7 mouse cellular contexts compared by ENCODE assay signal in genomic region chr10:25621747-25622134, GRCm38 (mm10).
DNase-seq lines count a peak whose midpoint lies in the region; ATAC-seq and TF ChIP-seq lines count a peak whose summit lies in the region.
"Not testable (repeated sequence)": the region's sequence is repeated elsewhere in the genome, so short reads cannot be mapped to it uniquely, and the experiment has no call there.

No protein-coding gene starts in this region.

- not testable (repeated sequence) for H3K4me1 ChIP-seq in embryonic facial prominence, embryonic 14.5 days (ENCODE audit: control insufficient read depth, insufficient read depth, low read length); forebrain, embryonic 16.5 days (replicated peaks; ENCODE audit: control insufficient read depth, insufficient read depth, low read length); kidney, embryonic 16.5 days (ENCODE audit: insufficient read depth, low read length); midbrain, embryonic 11.5 days (ENCODE audit: control insufficient read depth, insufficient read depth, low read length); neural tube, embryonic 14.5 days (ENCODE audit: control insufficient read depth, insufficient read depth, low read length)
- peaks cover 11% of the 10 kb centered on the region; the same call in 1 of the 2 replicates for H3K4me1 ChIP-seq in hindbrain, embryonic 16.5 days (ENCODE audit: control insufficient read depth, insufficient read depth, low read depth, low read length)
- H3K4me1 ChIP-seq in liver, adult 2 months (ENCODE audit: control insufficient read depth, insufficient read depth, low read length), result peaks cover 18% of the 10 kb centered on the region

- peak overlapping the region; percentile 65; the same call in 1 of the 2 replicates for H3K27ac ChIP-seq in embryonic facial prominence, embryonic 14.5 days (replicated peaks; ENCODE audit: low read depth, low read length)
- H3K27ac ChIP-seq in forebrain, embryonic 16.5 days (ENCODE audit: low read length); midbrain, embryonic 11.5 days (ENCODE audit: low read depth, low read length); neural tube, embryonic 14.5 days (ENCODE audit: low read depth, low read length): not testable (repeated sequence)
- peak overlapping the region; percentile 54 for H3K27ac ChIP-seq in hindbrain, embryonic 16.5 days (ENCODE audit: low read depth, low read length)
- 0 out of 2 replicates have a peak overlapping the region, but pooled peaks have one; percentile 38 for H3K27ac ChIP-seq in kidney, embryonic 16.5 days (ENCODE audit: low read length)
- H3K27ac ChIP-seq in liver, adult 2 months (replicated peaks; ENCODE audit: insufficient read depth, low read depth, low read length), result peak overlapping the region; percentile 39; the same call in 1 of the 2 replicates

- not testable (repeated sequence) for H3K27me3 ChIP-seq in embryonic facial prominence, embryonic 14.5 days (replicated peaks; ENCODE audit: control insufficient read depth, insufficient read depth, low read length); forebrain, embryonic 16.5 days (replicated peaks; ENCODE audit: control insufficient read depth, insufficient read depth, low read length); hindbrain, embryonic 16.5 days (replicated peaks; ENCODE audit: control insufficient read depth, insufficient read depth, low read length); kidney, embryonic 16.5 days (ENCODE audit: insufficient read depth, low read length); liver, adult 2 months (ENCODE audit: control insufficient read depth, insufficient read depth, low read length); midbrain, embryonic 11.5 days (ENCODE audit: control insufficient read depth, insufficient read depth, low read length); neural tube, embryonic 14.5 days (ENCODE audit: control insufficient read depth, insufficient read depth, low read length)

- TF ChIP-seq CTCF in liver, adult 2 months (IDR thresholded peaks at IDR 0.05; ENCODE audit: low read depth, low read length), result not testable (repeated sequence)

- H3K9me3 ChIP-seq in embryonic facial prominence, embryonic 14.5 days (ENCODE audit: control insufficient read depth, low read length); forebrain, embryonic 16.5 days (ENCODE audit: control insufficient read depth, low read length); hindbrain, embryonic 16.5 days (ENCODE audit: control insufficient read depth, low read length); kidney, embryonic 16.5 days (ENCODE audit: low read length); midbrain, embryonic 11.5 days (ENCODE audit: control insufficient read depth, low read length); neural tube, embryonic 14.5 days (ENCODE audit: control insufficient read depth, low read length): not testable (repeated sequence)

- not testable (repeated sequence) for H3K4me3 ChIP-seq in embryonic facial prominence, embryonic 14.5 days (ENCODE audit: low read depth, low read length); forebrain, embryonic 16.5 days (replicated peaks; ENCODE audit: low read length); hindbrain, embryonic 16.5 days (ENCODE audit: low read length); kidney, embryonic 16.5 days (ENCODE audit: low read length); liver, adult 2 months (ENCODE audit: insufficient read depth, low read depth, low read length); midbrain, embryonic 11.5 days (ENCODE audit: low read depth, low read length); neural tube, embryonic 14.5 days (ENCODE audit: low read depth, low read length)

- not testable (repeated sequence) for H3K36me3 ChIP-seq in embryonic facial prominence, embryonic 14.5 days (ENCODE audit: control insufficient read depth, insufficient read depth, low read length); forebrain, embryonic 16.5 days (ENCODE audit: control insufficient read depth, insufficient read depth); hindbrain, embryonic 16.5 days (ENCODE audit: control insufficient read depth, insufficient read depth, low read length); kidney, embryonic 16.5 days (ENCODE audit: insufficient read depth, low read length); liver, adult 2 months (ENCODE audit: control insufficient read depth, insufficient read depth, low read length); midbrain, embryonic 11.5 days (ENCODE audit: control insufficient read depth, insufficient read depth, low read length); neural tube, embryonic 14.5 days (ENCODE audit: control insufficient read depth, insufficient read depth, low read length)

- H3K9ac ChIP-seq in embryonic facial prominence, embryonic 14.5 days (ENCODE audit: low read depth, low read length); forebrain, embryonic 16.5 days (replicated peaks; ENCODE audit: low read depth, low read length); hindbrain, embryonic 16.5 days (ENCODE audit: low read depth, low read length); kidney, embryonic 16.5 days (replicated peaks; ENCODE audit: low read length); liver, adult 2 months (ENCODE audit: low read depth, low read length); midbrain, embryonic 11.5 days (ENCODE audit: low read length); neural tube, embryonic 14.5 days (replicated peaks; ENCODE audit: low read depth, low read length): not testable (repeated sequence)

- not testable (repeated sequence) for ATAC-seq in embryonic facial prominence, embryonic 14.5 days (ENCODE audit: low read depth); kidney, embryonic 16.5 days (ENCODE audit: low FRiP score, low TSS enrichment)
- peak; percentile 28; the same call in 1 of the 2 replicates for ATAC-seq in forebrain, embryonic 16.5 days
- peak; percentile 55 for ATAC-seq in hindbrain, embryonic 16.5 days
- ATAC-seq in midbrain, embryonic 11.5 days (ENCODE audit: low FRiP score), result peak; percentile 42; the same call in 1 of the 2 replicates
- ATAC-seq in neural tube, embryonic 14.5 days (ENCODE audit: low read depth), result peak; percentile 50

- 53% methylated on average over 1 of the region's 1 CpGs for WGBS in embryonic facial prominence, embryonic 14.5 days
- 21% methylated on average over 1 of the region's 1 CpGs for whole genome bisulfite sequencing in forebrain, embryonic 16.5 days
- 27% methylated on average over 1 of the region's 1 CpGs for WGBS in hindbrain, embryonic 16.5 days
- 70% methylated on average over 1 of the region's 1 CpGs for WGBS in kidney, embryonic 16.5 days
- 59% methylated on average over 1 of the region's 1 CpGs for WGBS in liver, adult 2 months
- WGBS in midbrain, embryonic 11.5 days, result 38% methylated on average over 1 of the region's 1 CpGs
- WGBS in neural tube, embryonic 14.5 days, result 39% methylated on average over 1 of the region's 1 CpGs

- TF ChIP-seq POLR2A in liver, adult 2 months (IDR thresholded peaks at IDR 0.05; ENCODE audit: extremely low read depth, insufficient read depth, low read length), result not testable (repeated sequence)

- H3K79me2 ChIP-seq in liver, adult 2 months (ENCODE audit: control insufficient read depth, insufficient read depth, low read length), result not testable (repeated sequence)

- H3K4me2 ChIP-seq in embryonic facial prominence, embryonic 14.5 days (ENCODE audit: low read depth, low read length); kidney, embryonic 16.5 days (replicated peaks; ENCODE audit: low read depth, low read length); midbrain, embryonic 11.5 days; neural tube, embryonic 14.5 days (ENCODE audit: low read depth, low read length): not testable (repeated sequence)
- H3K4me2 ChIP-seq in forebrain, embryonic 16.5 days (ENCODE audit: low read length), result peak overlapping the region; percentile 0; the same call in 1 of the 2 replicates
- peak overlapping the region; percentile 36 for H3K4me2 ChIP-seq in hindbrain, embryonic 16.5 days (ENCODE audit: low read length)

- not testable (repeated sequence) for DNase-seq in embryonic facial prominence, embryonic 14.5 days (ENCODE audit: low spot score); liver, adult 2 months (ENCODE audit: extremely low read depth, low read depth, low spot score); midbrain, embryonic 11.5 days (ENCODE audit: low spot score, missing footprints)
